Mouse (Mus musculus) heart, postnatal 14 days (tissue): ENCODE data around the gene Ndufs6. TPM values are rescaled to one million over a fixed set of nuclear protein-coding genes. Genes with fewer than 3 reads are reported as not detected.

Experiments
- total RNA-seq, 2 experiments: library from RNA; stranded (reverse); gene quantifications; 2 replicates each; pipeline ENCODE4 v1.2.3; 2021

Gene Ndufs6
- total RNA-seq, 2 experiments from 2014 or later, result 1,008 to 1,014 TPM

Other genes starting within 250 kb of the Ndufs6 start
- 10 to 100 TPM; 24.5 to 27.7 TPM for gene Irx4, start 68.1 kb downstream of the Ndufs6 start, total RNA-seq
- gene Mrpl36, start within 50 bp of the Ndufs6 start, total RNA-seq, result 10 to 100 TPM; 41.8 to 42.8 TPM
- gene Lpcat1, start 138.7 kb upstream of the Ndufs6 start, total RNA-seq, result 10 to 100 TPM in 1 of 2 experiments, 1 to 10 TPM in 1; 8.0 to 10.6 TPM
- not detected for gene Slc6a3, start 208.2 kb upstream of the Ndufs6 start, total RNA-seq